Mouse (Mus musculus): ENCODE results near the gene Ppp3cb. TPM values are rescaled to one million over a fixed set of nuclear protein-coding genes. Genes with fewer than 3 reads are reported as not detected.
A peak's percentile ranks its signal among the peaks of the same experiment; 100 is the strongest.

The Ppp3cb gene
- total RNA-seq, 1 experiment: 32.0 TPM

GRCm38 (mm10) chr14:20486031-20486430 is 60.3 kb downstream of the Ppp3cb start:
- TF ChIP-seq ZNF384 (IDR thresholded peaks at IDR 0.05; ENCODE audit: low read depth, low read length): no peak
- TF ChIP-seq MAFK (IDR thresholded peaks at IDR 0.05; ENCODE audit: insufficient read depth, low read depth, low read length): no peak
- no peak for TF ChIP-seq ZC3H11A (IDR thresholded peaks at IDR 0.05; ENCODE audit: borderline replicate concordance, low read depth, low read length)
- TF ChIP-seq CHD2 (IDR thresholded peaks at IDR 0.05; ENCODE audit: low read depth, low read length): no peak
- TF ChIP-seq HCFC1 (IDR thresholded peaks at IDR 0.05; ENCODE audit: borderline replicate concordance, insufficient read depth, low read length): no peak
- Histone ChIP-seq H3K36me3 (ENCODE audit: control insufficient read depth, insufficient read depth, low read length, poor library complexity, severe bottlenecking) (no peaks in the 10 kb centered on the region; the same call in 1 of the 2 replicates), H3K4me1 (ENCODE audit: control insufficient read depth in 2 of 2, insufficient read depth in 2 of 2, low read length in 2 of 2, poor library complexity in 1 of 2) (peaks cover 0 to 2% of the 10 kb centered on the region in 2 experiments; a peak in 2 of 4 replicates), H3K9me3 (ENCODE audit: control insufficient read depth, insufficient read depth, low read depth, low read length) (no peaks in the 10 kb centered on the region), H3K9ac (ENCODE audit: insufficient read depth, low read depth, low read length, poor library complexity, severe bottlenecking) (no peak overlapping the region), H3K4me3 (ENCODE audit: insufficient read depth in 1 of 2, low read depth in 1 of 2, low read length in 2 of 2, poor library complexity in 1 of 2, severe bottlenecking in 1 of 2) (no peak overlapping the region), H3K27ac (ENCODE audit: insufficient read depth, low read depth, low read length, poor library complexity, severe bottlenecking) (no peak overlapping the region)
- in situ Hi-C loops (cut with MboI; ENCODE audit: low sequenced_read_pairs in 2 of 2, unreplicated experiment in 2 of 2): loop anchor here in 1 of 2 experiments (25.0 kb wide), 1 partner anchor 99 kb away; the partner anchor contains the start of genes Dnajc9 and Mrps16
- no peak for DNase-seq (ENCODE audit: low read depth, low spot score)

DNA sequence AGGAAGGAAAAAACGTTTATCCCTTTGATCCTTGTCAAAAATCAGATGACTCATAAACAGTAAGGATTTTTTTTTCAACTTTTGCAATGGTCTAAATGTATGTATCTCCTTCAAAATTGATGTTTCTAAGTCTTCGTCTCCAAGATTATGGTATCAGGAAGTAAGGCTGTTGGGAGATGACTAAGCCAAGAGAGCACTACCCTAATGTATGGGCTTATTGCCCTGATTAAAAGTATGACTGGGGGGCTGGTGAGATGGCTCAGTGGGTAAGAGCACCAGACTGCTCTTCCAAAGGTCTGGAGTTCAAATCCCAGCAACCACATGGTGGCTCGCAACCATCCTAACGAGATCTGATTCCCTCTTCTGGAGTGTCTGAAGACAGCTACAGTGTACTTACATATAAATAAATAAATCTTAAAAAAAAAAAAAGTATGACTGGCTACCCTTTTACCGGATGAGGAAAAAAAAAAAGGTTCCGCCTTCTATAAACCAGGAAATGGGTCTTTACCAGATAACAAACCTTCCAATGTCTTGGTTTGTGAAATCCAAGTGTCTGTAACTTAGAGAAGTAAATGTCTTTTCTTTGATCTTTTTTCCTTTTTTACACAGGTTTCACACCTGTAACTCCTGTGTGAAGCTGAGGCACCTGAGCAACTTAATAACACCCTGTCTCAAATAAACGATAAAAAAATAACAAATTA is 64.2 kb downstream of the Ppp3cb start:
- Histone ChIP-seq H3K27ac (ENCODE audit: insufficient read depth, low read depth, low read length, poor library complexity, severe bottlenecking) (no peak overlapping the region), H3K4me3 (ENCODE audit: insufficient read depth in 1 of 2, low read depth in 1 of 2, low read length in 2 of 2, poor library complexity in 1 of 2, severe bottlenecking in 1 of 2) (no peak overlapping the region), H3K36me3 (ENCODE audit: control insufficient read depth, insufficient read depth, low read length, poor library complexity, severe bottlenecking) (no peaks in the 10 kb centered on the region; the same call in 1 of the 2 replicates), H3K4me1 (ENCODE audit: control insufficient read depth in 2 of 2, insufficient read depth in 2 of 2, low read length in 2 of 2, poor library complexity in 1 of 2) (peaks cover 6 to 13% of the 10 kb centered on the region in 2 experiments; a peak in 3 of 4 replicates), H3K9me3 (ENCODE audit: control insufficient read depth, insufficient read depth, low read depth, low read length) (no peaks in the 10 kb centered on the region), H3K9ac (ENCODE audit: insufficient read depth, low read depth, low read length, poor library complexity, severe bottlenecking) (no peak overlapping the region)
- TF ChIP-seq CHD2 (IDR thresholded peaks at IDR 0.05; ENCODE audit: low read depth, low read length) (no peak), ZNF384 (IDR thresholded peaks at IDR 0.05; ENCODE audit: low read depth, low read length) (no peak), MAFK (IDR thresholded peaks at IDR 0.05; ENCODE audit: insufficient read depth, low read depth, low read length) (no peak), HCFC1 (IDR thresholded peaks at IDR 0.05; ENCODE audit: borderline replicate concordance, insufficient read depth, low read length) (no peak), ZC3H11A (IDR thresholded peaks at IDR 0.05; ENCODE audit: borderline replicate concordance, low read depth, low read length) (no peak)
- in situ Hi-C loops (cut with MboI; ENCODE audit: low sequenced_read_pairs in 2 of 2, unreplicated experiment in 2 of 2): loop anchor here in 1 of 2 experiments (25.0 kb wide), 1 partner anchor 95 kb away; the partner anchor contains the start of genes Dnajc9 and Mrps16
- DNase-seq (ENCODE audit: low read depth, low spot score): no peak

- TF ChIP-seq ZC3H11A (IDR thresholded peaks at IDR 0.05; ENCODE audit: borderline replicate concordance, low read depth, low read length) (no peak), ZNF384 (IDR thresholded peaks at IDR 0.05; ENCODE audit: low read depth, low read length) (no peak), MAFK (IDR thresholded peaks at IDR 0.05; ENCODE audit: insufficient read depth, low read depth, low read length) (no peak), HCFC1 (IDR thresholded peaks at IDR 0.05; ENCODE audit: borderline replicate concordance, insufficient read depth, low read length) (no peak), CHD2 (IDR thresholded peaks at IDR 0.05; ENCODE audit: low read depth, low read length) (no peak)
- Histone ChIP-seq H3K9ac (ENCODE audit: insufficient read depth, low read depth, low read length, poor library complexity, severe bottlenecking) (no peak overlapping the region), H3K9me3 (ENCODE audit: control insufficient read depth, insufficient read depth, low read depth, low read length) (no peaks in the 10 kb centered on the region), H3K4me1 (ENCODE audit: control insufficient read depth in 2 of 2, insufficient read depth in 2 of 2, low read length in 2 of 2, poor library complexity in 1 of 2) (peaks cover 9 to 14% of the 10 kb centered on the region in 2 experiments; a peak in 3 of 4 replicates), H3K27ac (ENCODE audit: insufficient read depth, low read depth, low read length, poor library complexity, severe bottlenecking) (no peak overlapping the region), H3K36me3 (ENCODE audit: control insufficient read depth, insufficient read depth, low read length, poor library complexity, severe bottlenecking) (no peaks in the 10 kb centered on the region), H3K4me3 (ENCODE audit: insufficient read depth in 1 of 2, low read depth in 1 of 2, low read length in 2 of 2, poor library complexity in 1 of 2, severe bottlenecking in 1 of 2) (no peak overlapping the region)
- DNase-seq (ENCODE audit: low read depth, low spot score): peak; percentile 60
- in situ Hi-C loops (cut with MboI; ENCODE audit: low sequenced_read_pairs in 2 of 2, unreplicated experiment in 2 of 2): loop anchor here in 1 of 2 experiments (25.0 kb wide), 1 partner anchor 94 kb away; the partner anchor contains the start of genes Dnajc9 and Mrps16
Measured at GRCm38 (mm10) chr14:20481211-20481610, 65.2 kb downstream of the Ppp3cb start.

- H3K4me1 ChIP-seq (ENCODE audit: control insufficient read depth in 2 of 2, insufficient read depth in 2 of 2, low read length in 2 of 2, poor library complexity in 1 of 2): peaks cover 9 to 14% of the 10 kb centered on the region in 2 experiments; a peak in 3 of 4 replicates
- no peak for DNase-seq (ENCODE audit: low read depth, low spot score)
- in situ Hi-C loops (cut with MboI; ENCODE audit: low sequenced_read_pairs in 2 of 2, unreplicated experiment in 2 of 2): loop anchor here in 1 of 2 experiments (25.0 kb wide), 1 partner anchor 93 kb away; the partner anchor contains the start of genes Dnajc9 and Mrps16
- H3K4me3 ChIP-seq (ENCODE audit: insufficient read depth in 1 of 2, low read depth in 1 of 2, low read length in 2 of 2, poor library complexity in 1 of 2, severe bottlenecking in 1 of 2): peak overlapping the region in 1 of 2 experiments; percentile 86; a peak in 2 of 4 replicates
- TF ChIP-seq ZC3H11A (IDR thresholded peaks at IDR 0.05; ENCODE audit: borderline replicate concordance, low read depth, low read length): no peak
- peak; percentile 81 for TF ChIP-seq ZNF384 (IDR thresholded peaks at IDR 0.05; ENCODE audit: low read depth, low read length)
- no peaks in the 10 kb centered on the region for H3K9me3 ChIP-seq (ENCODE audit: control insufficient read depth, insufficient read depth, low read depth, low read length)
- H3K36me3 ChIP-seq (ENCODE audit: control insufficient read depth, insufficient read depth, low read length, poor library complexity, severe bottlenecking): no peaks in the 10 kb centered on the region
- no peak overlapping the region for H3K27ac ChIP-seq (ENCODE audit: insufficient read depth, low read depth, low read length, poor library complexity, severe bottlenecking)
- H3K9ac ChIP-seq (ENCODE audit: insufficient read depth, low read depth, low read length, poor library complexity, severe bottlenecking): no peak overlapping the region
Measured at GRCm38 (mm10) chr14:20480195-20480579, 66.2 kb downstream of the Ppp3cb start.

All from ES-E14 (cell line).